Mouse (Mus musculus) kidney, adult 8-10 months (tissue): ENCODE measurements at regions not wholly inside any gene's neighbourhood (a gene's known extent, or its start where the extent isn't known, plus 50 kb on each side); places are given as distances from the start of the nearest gene placed in this dataset.
"Not testable (repeated sequence)": the region's sequence is repeated elsewhere in the genome, so short reads cannot be mapped to it uniquely, and the experiment has no call there.

ENCODE experiments used
- DNase-seq, 2 experiments: peaks; one replicate each; pipeline ENCODE4 v3.0.0; 2022

DNA sequence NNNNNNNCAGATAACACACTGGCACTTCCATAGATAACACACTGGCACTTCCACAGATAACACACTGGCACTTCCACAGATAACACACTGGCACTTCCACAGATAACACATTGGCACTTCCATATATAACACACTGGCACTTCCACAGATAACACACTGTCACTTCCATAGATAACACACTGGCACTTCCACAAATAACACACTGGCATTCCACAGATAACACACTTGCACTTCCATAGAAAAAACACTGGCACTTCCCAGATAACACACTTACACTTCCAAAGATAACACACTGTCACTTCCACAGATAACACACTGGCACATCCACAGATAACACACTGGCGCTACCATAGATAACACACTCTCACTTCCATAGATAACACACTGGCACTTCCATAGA, 105.7 kb upstream of the Afdn start:
- not testable (repeated sequence) for DNase-seq

GRCm38 (mm10) chr17:13656065-13656464, 104.3 kb upstream of the Afdn start:
- DNase-seq, result no peak

GRCm38 (mm10) chr17:13656485-13657181, 103.7 kb upstream of the Afdn start:
- no peak for DNase-seq

DNA sequence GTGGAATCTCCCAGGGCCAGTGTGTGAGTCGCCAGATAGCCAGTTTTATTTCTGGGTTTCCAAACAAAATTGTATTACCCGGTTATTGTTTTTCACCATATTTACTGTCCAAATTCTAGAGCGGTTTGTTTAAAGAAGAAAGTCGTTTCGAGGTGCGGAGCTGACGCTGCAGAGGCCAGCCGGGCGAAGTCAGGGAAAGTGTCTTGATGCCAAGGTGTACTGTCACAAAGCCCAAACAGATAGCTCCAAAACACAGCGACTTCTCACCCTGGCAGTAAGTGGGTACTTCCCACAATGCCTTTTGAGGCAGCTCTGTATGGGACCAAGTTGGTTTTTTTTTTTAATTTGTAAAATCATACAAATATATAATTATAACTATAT, 103.2 kb upstream of the Afdn start:
- no peak for DNase-seq

DNA sequence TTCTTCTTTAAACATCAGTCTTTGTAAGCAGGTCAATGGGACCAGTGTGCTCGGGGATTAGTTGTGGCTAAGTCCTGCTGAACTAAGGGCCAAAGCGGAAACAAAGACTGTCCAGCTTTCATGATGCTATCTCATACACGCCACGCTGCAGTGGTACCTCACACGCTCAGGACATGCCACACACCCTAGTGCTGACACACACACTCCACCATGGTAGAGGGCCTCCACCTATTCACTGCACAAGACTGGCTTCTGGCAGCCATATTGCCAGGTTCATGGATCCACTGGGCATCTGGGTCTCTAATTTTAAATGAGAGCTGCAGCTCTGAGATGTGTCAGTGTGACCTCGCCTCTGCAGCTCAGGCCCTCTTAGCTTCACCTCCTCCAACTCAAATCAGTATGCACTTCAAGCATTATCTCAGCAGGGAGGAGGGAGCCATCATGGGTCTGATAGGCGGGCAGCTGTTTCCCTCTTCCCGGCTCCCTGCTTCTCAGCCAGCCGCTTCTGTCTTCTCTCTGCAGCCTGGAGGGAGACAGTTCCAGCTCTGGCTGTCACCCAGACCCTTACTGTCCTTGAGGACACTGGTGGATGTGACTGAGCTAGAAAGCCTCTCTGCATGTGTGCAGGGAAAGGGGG, 102.6 kb upstream of the Afdn start:
- no peak for DNase-seq

DNA sequence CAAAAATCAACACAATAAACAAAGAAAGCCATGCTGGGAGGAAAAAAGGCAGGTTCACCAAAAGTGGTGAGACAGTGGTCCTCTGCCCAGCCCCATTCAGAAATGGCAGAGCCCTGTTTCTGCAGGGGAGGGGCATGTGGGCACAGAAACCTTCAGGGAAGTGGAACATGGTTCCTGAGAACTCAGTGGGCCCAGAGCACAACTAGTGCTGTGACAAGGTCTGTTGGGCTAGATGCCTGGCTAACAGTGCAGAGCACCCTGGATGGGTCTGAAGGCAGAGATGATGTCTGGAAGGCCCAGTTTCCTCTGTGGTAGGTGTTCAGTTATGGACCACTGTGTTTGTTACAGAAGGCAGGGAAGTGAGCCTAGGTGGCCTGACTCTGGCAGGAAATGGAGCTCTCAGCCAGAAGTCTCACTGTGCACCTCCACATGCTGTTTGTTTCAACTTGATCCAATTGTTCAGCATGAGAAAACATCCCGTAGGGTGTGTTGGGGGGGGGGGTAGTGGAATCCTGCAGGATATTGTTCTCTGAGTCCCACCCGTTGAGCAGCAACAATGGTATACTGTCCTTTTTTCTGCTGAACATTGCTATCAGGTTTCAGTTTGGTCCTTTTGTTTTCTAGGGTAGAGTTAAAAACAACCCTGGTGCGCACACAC, 101.9 kb upstream of the Afdn start:
- no peak for DNase-seq

DNA sequence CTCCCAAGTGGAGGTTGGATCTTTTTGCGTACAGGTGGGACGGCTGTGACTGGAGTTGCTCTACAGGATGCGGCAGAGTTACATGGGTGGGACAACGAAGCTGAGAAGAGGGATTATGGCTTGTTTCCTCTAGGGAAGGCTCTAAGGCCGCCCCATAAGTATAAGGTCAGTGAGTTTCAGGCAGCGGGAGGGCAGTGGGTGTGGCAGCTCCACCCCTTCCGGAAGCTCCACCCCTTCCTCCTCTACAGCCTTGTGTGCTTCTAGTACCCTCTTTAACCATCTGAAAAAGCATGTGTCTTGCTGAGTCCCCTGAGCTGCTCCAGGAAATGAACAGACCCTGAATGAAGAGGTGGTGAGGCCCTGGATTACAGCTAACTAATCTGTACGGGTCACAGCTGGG, 101.2 kb upstream of the Afdn start:
- DNase-seq, result peak in 1 of 2 experiments; percentile 54

GRCm38 (mm10) chr17:13659943-13660342, 100.4 kb upstream of the Afdn start:
- no peak for DNase-seq

DNA sequence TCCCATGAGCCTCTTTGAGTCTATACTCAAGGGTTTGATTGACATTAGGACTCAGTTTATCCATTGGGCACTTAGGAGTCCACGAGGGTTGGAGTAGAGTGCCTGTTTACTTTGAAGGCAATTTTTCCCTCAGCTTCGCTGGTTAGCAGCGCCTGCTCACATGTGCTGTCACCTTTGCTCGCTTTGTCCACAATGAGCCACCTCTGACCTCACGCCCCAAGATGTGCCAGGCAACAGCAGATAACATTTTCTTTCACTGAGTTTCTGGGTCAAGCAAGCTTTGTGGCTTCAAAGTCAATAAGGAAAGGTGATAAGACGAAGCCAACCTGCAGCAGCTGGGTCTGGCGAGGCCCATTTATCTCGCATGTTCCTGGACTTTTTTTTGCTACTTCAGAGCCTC, 99.3 kb upstream of the Afdn start:
- DNase-seq, result no peak

DNA sequence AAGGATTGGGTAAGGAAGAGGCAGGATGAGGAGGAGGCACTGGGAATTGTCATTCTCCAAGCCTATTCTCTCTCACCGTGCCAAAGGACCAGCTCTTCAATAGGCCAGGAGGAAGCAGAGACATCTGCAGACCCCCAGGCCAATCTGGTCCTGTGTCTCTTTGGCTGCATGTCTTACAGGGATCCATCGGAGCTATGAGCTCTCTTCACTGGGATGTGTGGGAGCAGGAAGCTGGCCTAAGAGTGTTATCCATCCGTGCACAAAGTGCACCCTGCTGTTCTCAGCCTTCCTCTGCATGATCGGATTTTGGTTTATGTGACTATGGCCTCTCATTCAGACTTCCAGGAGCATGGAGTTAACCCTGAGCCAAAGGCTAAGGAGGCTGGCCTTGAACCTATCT, 98.2 kb upstream of the Afdn start:
- no peak for DNase-seq
